ENCODE assay signal across 8 mouse cellular contexts in genomic region chr7:31042431-31042910, GRCm38 (mm10). TPM values are rescaled to one million over a fixed set of nuclear protein-coding genes. Genes with fewer than 3 reads are reported as not detected.
DNase-seq lines count a peak whose midpoint lies in the region; ATAC-seq and TF ChIP-seq lines count a peak whose summit lies in the region.

Gene Fxyd5, minus strand, starts transcription at chr7:31042481.

- no peak for TF ChIP-seq EP300 in ES-Bruce4 (IDR thresholded peaks at IDR 0.05; ENCODE audit: insufficient read depth, low read depth, low read length)

- peaks cover 3% of the 10 kb centered on the region; the same call in 1 of the 2 replicates for H3K27me3 ChIP-seq in ES-Bruce4 (ENCODE audit: control insufficient read depth, insufficient read depth, low read length, poor library complexity, severe bottlenecking)
- H3K27me3 ChIP-seq in forebrain, embryonic 15.5 days: peaks cover 29% of the 10 kb centered on the region
- peaks cover 30% of the 10 kb centered on the region for H3K27me3 ChIP-seq in megakaryocyte, embryonic 14.5 days (replicated peaks)

- H3K4me1 ChIP-seq in ES-Bruce4 (ENCODE audit: control insufficient read depth, insufficient read depth, low read length): no peaks in the 10 kb centered on the region
- H3K4me1 ChIP-seq in forebrain, embryonic 15.5 days: peaks cover 6% of the 10 kb centered on the region; the same call in 1 of the 2 replicates
- peaks cover 78% of the 10 kb centered on the region for H3K4me1 ChIP-seq in megakaryocyte, embryonic 14.5 days

- TF ChIP-seq POLR2A in ES-Bruce4 (IDR thresholded peaks at IDR 0.05; ENCODE audit: insufficient read depth, low read length): no peak

- WGBS in forebrain, embryonic 15.5 days: 41% methylated on average over 10 of the region's 10 CpGs

- no peak for ATAC-seq in forebrain, embryonic 15.5 days (replicated peaks)
- ATAC-seq in inflammation-experienced regulatory T-cells, adult 6 months: no peak

- peak within 1 kb of the TSS; percentile 83 for H3K27ac ChIP-seq in gastrocnemius, adult 2 months
- no peak within 1 kb of the TSS for H3K27ac ChIP-seq in ES-Bruce4 (ENCODE audit: insufficient read depth, low read length)
- H3K27ac ChIP-seq in forebrain, embryonic 15.5 days (replicated peaks): no peak within 1 kb of the TSS

- intact Hi-C loops in gastrocnemius, adult 2 months (cut with DNase I): loop anchor here (5.0 kb wide), 1 partner anchor 70 kb away; the partner anchor contains the start of genes Fam187b and Lsr
- intact Hi-C loops in gastrocnemius, postnatal 36 days (cut with DNase I): no loop called here

- no peak for TF ChIP-seq CTCF in gastrocnemius, adult 2 months (IDR thresholded peaks at IDR 0.05)
- TF ChIP-seq CTCF in ES-Bruce4 (IDR thresholded peaks at IDR 0.05; ENCODE audit: low read depth, low read length): no peak

- no peaks in the 10 kb centered on the region for H3K36me3 ChIP-seq in ES-Bruce4 (ENCODE audit: control insufficient read depth, insufficient read depth, low read length, poor library complexity, severe bottlenecking)
- no peaks in the 10 kb centered on the region for H3K36me3 ChIP-seq in forebrain, embryonic 15.5 days
- H3K36me3 ChIP-seq in megakaryocyte, embryonic 14.5 days (replicated peaks; ENCODE audit: low read length): peaks cover 32% of the 10 kb centered on the region

- DNase-seq in gastrocnemius, adult 2 months: no peak
- DNase-seq in gastrocnemius, postnatal 36 days: no peak
- no peak for DNase-seq in right cerebral cortex, postnatal 4 days
- no peak for DNase-seq in spleen, postnatal 14 days (ENCODE audit: low spot score in 2 of 2)

- no peak within 1 kb of the TSS for H3K9ac ChIP-seq in ES-Bruce4 (ENCODE audit: low read depth, poor library complexity, severe bottlenecking)
- H3K9ac ChIP-seq in forebrain, embryonic 15.5 days (replicated peaks): no peak within 1 kb of the TSS

- peak within 1 kb of the TSS; percentile 21 for H3K4me2 ChIP-seq in forebrain, embryonic 15.5 days (replicated peaks)

- H3K9me3 ChIP-seq in ES-Bruce4 (replicated peaks; ENCODE audit: control insufficient read depth, insufficient read depth, low read length, poor library complexity, severe bottlenecking): no peaks in the 10 kb centered on the region
- H3K9me3 ChIP-seq in forebrain, embryonic 15.5 days: no peaks in the 10 kb centered on the region
- H3K9me3 ChIP-seq in megakaryocyte, embryonic 14.5 days: peaks cover 4% of the 10 kb centered on the region; the same call in 1 of the 2 replicates

- H3K4me3 ChIP-seq in gastrocnemius, adult 2 months: peak within 1 kb of the TSS; percentile 75
- H3K4me3 ChIP-seq in ES-Bruce4 (ENCODE audit: low read depth, low read length): peak within 1 kb of the TSS; percentile 20
- H3K4me3 ChIP-seq in forebrain, embryonic 15.5 days: peak within 1 kb of the TSS; percentile 11
- peak within 1 kb of the TSS; percentile 91 for H3K4me3 ChIP-seq in megakaryocyte, embryonic 14.5 days (replicated peaks)

RNA-seq across cellular contexts. Expression of gene Fxyd5, which starts in this region (rescaled TPM):
- 10 to 100 TPM in 1 of 2 experiments, 1 to 10 TPM in 1; 8.3 to 13.8 TPM for total RNA-seq in gastrocnemius, adult 2 months (2021)
- total RNA-seq in gastrocnemius, postnatal 36 days (2021): 10 to 100 TPM in 1 of 2 experiments, 1 to 10 TPM in 1; 9.6 to 11.3 TPM
- polyA plus RNA-seq in ES-Bruce4 (2011; ENCODE audit: insufficient read depth, insufficient read length, low read depth, missing spikeins): 4.9 and 6.0 TPM in 2 replicates
- polyA plus RNA-seq in forebrain, embryonic 15.5 days (2015; fragmentation: Nextera tagmentation; extraction: Ambion mirVana): 13.4 and 14.7 TPM in 2 replicates
- polyA plus RNA-seq in inflammation-experienced regulatory T-cells, adult 6 months (2017; shearing (Covaris generic)): 1,000 to 10,000 TPM; 1,847 to 2,152 (median 2,080) TPM
- 2,043 and 2,688 TPM in 2 replicates for polyA plus RNA-seq in megakaryocyte, embryonic 14.5 days (2012; ENCODE audit: insufficient read depth, low replicate concordance)

Comparison
In these comparisons a context has a peak if more than half of its experiments do, and no peak if none do; other contexts are left out.
1. RNA of gene Fxyd5 (polyA plus RNA-seq): 1,847 to 2,152 TPM in inflammation-experienced regulatory T-cells, adult 6 months and 2,043 to 2,688 TPM in megakaryocyte, embryonic 14.5 days; 13.4 to 14.7 TPM in forebrain, embryonic 15.5 days and 4.9 to 6.0 TPM in ES-Bruce4; every median in the first group is over 100 times any median in the second.
2. H3K4me3 ChIP-seq: peak in every context shown above with its lines; median percentile 91 in megakaryocyte, embryonic 14.5 days; 75 in gastrocnemius, adult 2 months; 20 in ES-Bruce4; 11 in forebrain, embryonic 15.5 days.